In the genomic region with DNA sequence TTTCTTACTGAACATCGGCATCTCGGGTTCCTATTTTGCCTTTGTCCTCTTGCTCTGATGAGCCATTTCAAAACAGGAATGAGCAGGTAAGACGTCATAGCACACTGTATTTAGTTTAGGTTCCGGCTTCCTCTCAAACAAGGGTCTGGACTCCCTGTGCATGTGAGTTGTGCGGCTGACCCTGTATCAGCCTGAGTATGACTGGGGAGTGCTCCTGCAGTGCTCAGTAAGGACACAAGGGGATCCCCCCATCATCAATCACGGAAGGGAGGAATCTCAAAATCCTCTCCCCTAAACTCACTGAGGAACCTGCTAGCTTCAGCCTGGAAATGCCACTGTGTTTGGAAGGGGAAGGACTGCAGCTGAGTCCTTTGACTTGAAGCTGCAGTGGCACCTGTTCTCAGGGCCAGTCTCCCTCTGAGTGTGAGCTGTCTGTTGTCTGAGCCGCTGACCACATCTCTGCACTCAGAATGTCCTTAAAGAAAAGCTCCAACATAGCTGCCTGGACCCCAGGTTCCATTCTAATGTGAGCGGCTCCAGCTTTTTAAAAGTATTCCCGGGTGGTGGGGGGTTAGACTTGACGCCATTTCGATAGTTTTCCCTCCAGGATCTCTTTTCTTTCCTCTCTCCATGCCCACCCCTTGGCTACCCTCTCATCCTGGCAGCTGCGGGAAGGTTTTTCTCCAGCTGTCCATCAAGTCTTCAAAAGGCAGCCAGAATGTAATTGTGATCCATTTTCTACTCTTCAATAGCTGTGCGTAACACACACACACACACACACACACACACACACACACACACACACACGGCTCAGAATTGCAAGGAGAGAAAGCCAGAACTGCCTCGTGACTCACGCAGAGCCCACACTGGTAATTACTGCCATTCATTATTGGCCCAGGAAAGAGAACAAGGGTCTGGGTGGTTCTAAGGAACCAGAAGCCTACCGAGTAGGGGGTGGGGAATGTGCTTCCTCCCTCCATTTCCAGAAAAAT, we compare ENCODE assay signal across 8 mouse cellular contexts.
DNase-seq lines count a peak whose midpoint lies in the region; ATAC-seq lines count a peak whose summit lies in the region.

No protein-coding gene starts in this region.

- no peak overlapping the region for H3K27ac ChIP-seq in embryonic facial prominence, embryonic 15.5 days (replicated peaks)
- H3K27ac ChIP-seq in hindbrain, embryonic 15.5 days (replicated peaks), result peak overlapping the region; percentile 66
- peak overlapping the region; percentile 77 for H3K27ac ChIP-seq in midbrain, embryonic 13.5 days

- 0 out of 2 replicates have a peak, but pooled peaks have one; percentile 29 for ATAC-seq in embryonic facial prominence, embryonic 15.5 days (ENCODE audit: insufficient number of reproducible peaks, low FRiP score, low TSS enrichment, low read depth)
- peak; percentile 86 for ATAC-seq in hindbrain, embryonic 15.5 days (ENCODE audit: low FRiP score, low read depth)
- peak; percentile 89 for ATAC-seq in midbrain, embryonic 13.5 days

- H3K27me3 ChIP-seq in embryonic facial prominence, embryonic 15.5 days, result no peaks in the 10 kb centered on the region
- no peaks in the 10 kb centered on the region for H3K27me3 ChIP-seq in hindbrain, embryonic 15.5 days
- H3K27me3 ChIP-seq in midbrain, embryonic 13.5 days, result no peaks in the 10 kb centered on the region

- 47% methylated on average over 17 of the region's 17 CpGs for WGBS in embryonic facial prominence, embryonic 15.5 days
- 35% methylated on average over 17 of the region's 17 CpGs for WGBS in hindbrain, embryonic 15.5 days
- 35% methylated on average over 17 of the region's 17 CpGs for WGBS in midbrain, embryonic 13.5 days

- no peaks in the 10 kb centered on the region for H3K36me3 ChIP-seq in embryonic facial prominence, embryonic 15.5 days
- H3K36me3 ChIP-seq in hindbrain, embryonic 15.5 days, result no peaks in the 10 kb centered on the region
- H3K36me3 ChIP-seq in midbrain, embryonic 13.5 days, result no peaks in the 10 kb centered on the region

- DNase-seq in Muller cell, postnatal 12 days (ENCODE audit: inconsistent ontology term), result peak; percentile 54
- no peak for DNase-seq in spleen, postnatal 14 days (ENCODE audit: low spot score in 2 of 2)
- DNase-seq in heart, postnatal 14 days, result no peak
- DNase-seq in spleen, adult 18-20 months, result no peak
- no peak for DNase-seq in gastrocnemius, postnatal 25 days

- no peak overlapping the region for H3K9ac ChIP-seq in embryonic facial prominence, embryonic 15.5 days
- H3K9ac ChIP-seq in hindbrain, embryonic 15.5 days, result no peak overlapping the region
- no peak overlapping the region for H3K9ac ChIP-seq in midbrain, embryonic 13.5 days (replicated peaks)

- H3K4me2 ChIP-seq in embryonic facial prominence, embryonic 15.5 days (replicated peaks), result no peak overlapping the region
- peak overlapping the region; percentile 21; the same call in 1 of the 2 replicates for H3K4me2 ChIP-seq in hindbrain, embryonic 15.5 days
- peak overlapping the region; percentile 15; the same call in 1 of the 2 replicates for H3K4me2 ChIP-seq in midbrain, embryonic 13.5 days (replicated peaks)

- H3K9me3 ChIP-seq in embryonic facial prominence, embryonic 15.5 days (replicated peaks), result no peaks in the 10 kb centered on the region
- no peaks in the 10 kb centered on the region for H3K9me3 ChIP-seq in hindbrain, embryonic 15.5 days
- no peaks in the 10 kb centered on the region for H3K9me3 ChIP-seq in midbrain, embryonic 13.5 days

- intact Hi-C loops in heart, postnatal 14 days (cut with DNase I), result no loop called here

- no peak overlapping the region for H3K4me3 ChIP-seq in embryonic facial prominence, embryonic 15.5 days (replicated peaks)
- H3K4me3 ChIP-seq in hindbrain, embryonic 15.5 days, result no peak overlapping the region
- no peak overlapping the region for H3K4me3 ChIP-seq in midbrain, embryonic 13.5 days (replicated peaks)

- H3K4me1 ChIP-seq in embryonic facial prominence, embryonic 15.5 days, result no peaks in the 10 kb centered on the region
- peaks cover 18% of the 10 kb centered on the region for H3K4me1 ChIP-seq in hindbrain, embryonic 15.5 days (replicated peaks)
- H3K4me1 ChIP-seq in midbrain, embryonic 13.5 days (replicated peaks), result peaks cover 23% of the 10 kb centered on the region

Comparison
In these comparisons a context has a peak if more than half of its experiments do, and no peak if none do; other contexts are left out.
1. ATAC-seq: peak in every context shown above with its lines; median percentile 89 in midbrain, embryonic 13.5 days; 86 in hindbrain, embryonic 15.5 days; 29 in embryonic facial prominence, embryonic 15.5 days.